Mouse (Mus musculus) G1E (cell line): Measurements from ENCODE around the gene Foxi2.

Experiments used
- CTCF ChIP-seq: IDR thresholded peaks from 2 replicates; pipeline ENCODE4 v1.5.1; 2012; ENCODE audit warnings: low read depth, low read length, inconsistent platforms, mixed read lengths
- GATA1 ChIP-seq: IDR thresholded peaks from 2 replicates; pipeline ENCODE4 v1.6.1; 2012; ENCODE audit warnings: borderline replicate concordance, low read length, inconsistent platforms, mixed read lengths
- TAL1 ChIP-seq: conservative IDR thresholded peaks from 2 replicates; pipeline ENCODE4 v1.6.1; 2012; ENCODE audit warnings: low read depth, low read length, inconsistent platforms, mixed read lengths

DNA sequence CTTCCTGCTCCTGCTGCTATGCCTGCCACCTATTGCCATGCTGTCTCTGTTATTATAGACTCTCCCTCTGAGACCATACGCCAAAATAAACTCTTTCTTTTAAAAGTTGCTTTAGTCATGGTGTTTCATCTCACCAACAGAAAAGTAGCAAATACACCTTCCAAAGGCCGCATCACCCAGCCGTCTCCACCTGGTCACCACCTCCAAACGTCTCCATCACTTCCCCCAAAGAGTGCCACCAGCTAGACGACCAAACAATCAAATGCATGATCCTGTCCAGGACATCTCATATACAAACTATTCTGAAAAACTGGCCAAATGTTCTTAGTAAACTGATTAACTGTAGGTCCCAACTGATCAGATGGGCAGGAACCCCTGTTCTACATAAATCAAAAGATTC is 45.5 kb upstream of the Foxi2 start:
- TF ChIP-seq GATA1 = no peak
- TF ChIP-seq CTCF = no peak
- no peak for TF ChIP-seq TAL1
